Mouse (Mus musculus): ENCODE results near the gene Sf1.

DNA sequence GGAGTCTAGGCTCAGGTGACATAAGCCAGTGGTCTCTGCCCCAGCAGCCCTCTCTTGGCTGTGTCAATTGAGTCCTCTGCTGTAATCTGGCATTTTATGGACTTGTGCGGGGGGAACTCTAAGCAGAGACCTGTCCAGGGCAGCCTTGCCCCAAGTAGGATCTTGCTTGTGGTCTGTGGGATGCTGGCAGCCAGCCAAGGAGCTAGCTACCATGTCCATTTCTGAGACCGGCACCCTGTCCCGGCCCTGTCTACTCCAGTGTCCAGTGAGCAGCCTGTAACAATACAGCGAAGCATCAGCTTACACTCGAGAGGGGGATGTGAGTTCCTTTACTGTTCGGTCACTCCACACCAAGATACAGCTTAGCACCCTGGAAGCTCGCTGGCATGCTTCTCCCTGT lies 9.5 kb upstream of the Sf1 start:
- no peak for TF ChIP-seq HCFC1 (IDR thresholded peaks at IDR 0.05; ENCODE audit: borderline replicate concordance, insufficient read depth, low read length)
- no peak for TF ChIP-seq ZC3H11A (IDR thresholded peaks at IDR 0.05; ENCODE audit: borderline replicate concordance, low read depth, low read length)
- TF ChIP-seq ZNF384 (IDR thresholded peaks at IDR 0.05; ENCODE audit: low read depth, low read length), result no peak
